In genomic region chr6:120114698-120115097, GRCm38 (mm10) we compare ENCODE assay signal across 8 mouse cellular contexts. TPM values are rescaled to one million over a fixed set of nuclear protein-coding genes. Genes with fewer than 3 reads are reported as not detected.
DNase-seq lines count a peak whose midpoint lies in the region; ATAC-seq and TF ChIP-seq lines count a peak whose summit lies in the region.

No protein-coding gene starts in this region.

- 14% methylated on average over 7 of the region's 7 CpGs for WGBS in hindbrain, postnatal 0 days
- 14% methylated on average over 7 of the region's 7 CpGs for WGBS in hindbrain, embryonic 14.5 days
- 15% methylated on average over 7 of the region's 7 CpGs for WGBS in heart, embryonic 14.5 days
- WGBS in midbrain, embryonic 14.5 days = 20% methylated on average over 7 of the region's 7 CpGs

- no peaks in the 10 kb centered on the region for H3K27me3 ChIP-seq in hindbrain, postnatal 0 days (ENCODE audit: insufficient read depth, low read length)
- no peaks in the 10 kb centered on the region for H3K27me3 ChIP-seq in hindbrain, embryonic 14.5 days (ENCODE audit: control insufficient read depth, insufficient read depth, low read length)
- no peaks in the 10 kb centered on the region for H3K27me3 ChIP-seq in heart, embryonic 14.5 days (ENCODE audit: control insufficient read depth, insufficient read depth, low read length)
- H3K27me3 ChIP-seq in midbrain, embryonic 14.5 days (ENCODE audit: control insufficient read depth, insufficient read depth, low read length) = no peaks in the 10 kb centered on the region

- TF ChIP-seq CTCF in hindbrain, postnatal 0 days (IDR thresholded peaks at IDR 0.05; ENCODE audit: low read depth) = no peak

- no peaks in the 10 kb centered on the region for H3K36me3 ChIP-seq in hindbrain, postnatal 0 days (ENCODE audit: insufficient read depth, low read length)
- H3K36me3 ChIP-seq in hindbrain, embryonic 14.5 days (replicated peaks; ENCODE audit: control insufficient read depth, insufficient read depth) = no peaks in the 10 kb centered on the region
- no peaks in the 10 kb centered on the region for H3K36me3 ChIP-seq in heart, embryonic 14.5 days (ENCODE audit: control insufficient read depth, insufficient read depth, low read length)
- H3K36me3 ChIP-seq in midbrain, embryonic 14.5 days (ENCODE audit: control insufficient read depth, insufficient read depth, low read length) = no peaks in the 10 kb centered on the region

- no peak overlapping the region for H3K9ac ChIP-seq in hindbrain, postnatal 0 days (replicated peaks; ENCODE audit: low read length)
- H3K9ac ChIP-seq in hindbrain, embryonic 14.5 days = no peak overlapping the region
- peak overlapping the region; percentile 50 for H3K9ac ChIP-seq in heart, embryonic 14.5 days (ENCODE audit: low read length)
- no peak overlapping the region for H3K9ac ChIP-seq in midbrain, embryonic 14.5 days (replicated peaks; ENCODE audit: low read length)

- H3K27ac ChIP-seq in hindbrain, postnatal 0 days = peak overlapping the region; percentile 36; the same call in 1 of the 2 replicates
- no peak overlapping the region for H3K27ac ChIP-seq in hindbrain, embryonic 14.5 days
- peak overlapping the region; percentile 87 for H3K27ac ChIP-seq in brown adipose tissue, adult 24 weeks (replicated peaks; ENCODE audit: low read depth, low read length)
- peak overlapping the region; percentile 93 to 95 for H3K27ac ChIP-seq in heart, embryonic 14.5 days (replicated peaks in 1 of 2; ENCODE audit: control insufficient read depth in 1 of 2, insufficient read depth in 1 of 2, low read depth in 2 of 2, low read length in 2 of 2)
- H3K27ac ChIP-seq in midbrain, embryonic 14.5 days (replicated peaks; ENCODE audit: low read depth, low read length) = no peak overlapping the region

- peak; percentile 60 for DNase-seq in hindbrain, postnatal 0 days (ENCODE audit: low spot score)
- DNase-seq in hindbrain, embryonic 14.5 days (ENCODE audit: low spot score) = no peak
- DNase-seq in layer of hippocampus, adult 18-20 months (ENCODE audit: low spot score in 2 of 2) = peak; percentile 55 to 75
- DNase-seq in midbrain, embryonic 14.5 days = peak; percentile 28
- no peak for DNase-seq in right cerebral cortex, postnatal 25 days
- no peak for DNase-seq in spleen, postnatal 36 days (ENCODE audit: low spot score in 2 of 2)

- H3K4me3 ChIP-seq in hindbrain, postnatal 0 days (ENCODE audit: low read length) = no peak overlapping the region
- H3K4me3 ChIP-seq in hindbrain, embryonic 14.5 days (replicated peaks; ENCODE audit: low read length) = no peak overlapping the region
- H3K4me3 ChIP-seq in brown adipose tissue, adult 24 weeks (ENCODE audit: insufficient read depth, low read depth, low read length) = 0 out of 2 replicates have a peak overlapping the region, but pooled peaks have one; percentile 8
- H3K4me3 ChIP-seq in heart, embryonic 14.5 days (ENCODE audit: control insufficient read depth in 1 of 2, insufficient read depth in 1 of 2, low read depth in 1 of 2, low read length in 2 of 2) = no peak overlapping the region
- no peak overlapping the region for H3K4me3 ChIP-seq in midbrain, embryonic 14.5 days (replicated peaks; ENCODE audit: low read depth, low read length)

- no peak overlapping the region for H3K4me2 ChIP-seq in hindbrain, postnatal 0 days (ENCODE audit: low read depth, low read length)
- H3K4me2 ChIP-seq in hindbrain, embryonic 14.5 days (replicated peaks) = no peak overlapping the region
- H3K4me2 ChIP-seq in heart, embryonic 14.5 days (ENCODE audit: low read length) = peak overlapping the region; percentile 37
- H3K4me2 ChIP-seq in midbrain, embryonic 14.5 days (ENCODE audit: low read length) = no peak overlapping the region

- H3K9me3 ChIP-seq in hindbrain, postnatal 0 days (ENCODE audit: low read length) = no peaks in the 10 kb centered on the region
- H3K9me3 ChIP-seq in hindbrain, embryonic 14.5 days (ENCODE audit: control insufficient read depth, low read length) = no peaks in the 10 kb centered on the region
- no peaks in the 10 kb centered on the region for H3K9me3 ChIP-seq in heart, embryonic 14.5 days (ENCODE audit: control insufficient read depth, low read length)
- no peaks in the 10 kb centered on the region for H3K9me3 ChIP-seq in midbrain, embryonic 14.5 days (ENCODE audit: control insufficient read depth, low read length)

- ATAC-seq in hindbrain, postnatal 0 days = 0 out of 2 replicates have a peak, but pooled peaks have one; percentile 44
- ATAC-seq in hindbrain, embryonic 14.5 days (ENCODE audit: low FRiP score) = no peak
- peak; percentile 62 for ATAC-seq in heart, embryonic 14.5 days (ENCODE audit: insufficient number of reproducible peaks, insufficient read depth, low FRiP score, low read depth)
- no peak for ATAC-seq in midbrain, embryonic 14.5 days (ENCODE audit: low FRiP score, low TSS enrichment)

- H3K4me1 ChIP-seq in hindbrain, postnatal 0 days (ENCODE audit: insufficient read depth, low read length) = no peaks in the 10 kb centered on the region
- peaks cover 10% of the 10 kb centered on the region for H3K4me1 ChIP-seq in hindbrain, embryonic 14.5 days (replicated peaks; ENCODE audit: control insufficient read depth, insufficient read depth, low read length)
- peaks cover 32% of the 10 kb centered on the region for H3K4me1 ChIP-seq in brown adipose tissue, adult 24 weeks (ENCODE audit: control insufficient read depth, insufficient read depth, insufficient read length, low read length)
- H3K4me1 ChIP-seq in heart, embryonic 14.5 days (ENCODE audit: control insufficient read depth in 2 of 2, insufficient read depth in 2 of 2, low read length in 2 of 2) = peaks cover 21 to 48% of the 10 kb centered on the region in 2 experiments
- peaks cover 9% of the 10 kb centered on the region; the same call in 1 of the 2 replicates for H3K4me1 ChIP-seq in midbrain, embryonic 14.5 days (ENCODE audit: control insufficient read depth, insufficient read depth, low read length)

RNA-seq across cellular contexts. Expression of gene Ninj2, which starts 21.5 kb away (rescaled TPM):
- not detected in 2 replicates for total RNA-seq in hindbrain, postnatal 0 days (2014; rRNA removed)
- polyA plus RNA-seq in hindbrain, postnatal 0 days (2015; fragmentation: Nextera tagmentation; extraction: Ambion mirVana) = not detected in 2 replicates
- polyA plus RNA-seq in hindbrain, embryonic 14.5 days (2014; fragmentation: Nextera tagmentation; extraction: Ambion mirVana) = not detected in 2 replicates
- not detected in 2 replicates for polyA plus RNA-seq in brown adipose tissue, adult 24 weeks (2012; ENCODE audit: insufficient read depth, insufficient read length, missing spikeins)
- not detected in 2 replicates for polyA plus RNA-seq in heart, embryonic 14.5 days (2014; fragmentation: Nextera tagmentation; extraction: Ambion mirVana)
- 1 to 10 TPM in 1 of 2 experiments, under 1 TPM in 1; 0.67 to 1.3 TPM for total RNA-seq in layer of hippocampus, adult 18-20 months (2021)
- not detected in 2 replicates for polyA plus RNA-seq in midbrain, embryonic 14.5 days (2014; fragmentation: Nextera tagmentation; extraction: Ambion mirVana)

Comparison
In these comparisons a context has a peak if more than half of its experiments do, and no peak if none do; other contexts are left out.
1. ATAC-seq: peak in hindbrain, postnatal 0 days (single experiment) and heart, embryonic 14.5 days (single experiment); none in hindbrain, embryonic 14.5 days (single experiment) and midbrain, embryonic 14.5 days (single experiment).
2. DNase-seq: peak in hindbrain, postnatal 0 days (single experiment), layer of hippocampus, adult 18-20 months (2 of 2) and midbrain, embryonic 14.5 days (single experiment); none in hindbrain, embryonic 14.5 days (single experiment), right cerebral cortex, postnatal 25 days (single experiment) and spleen, postnatal 36 days (0 of 2).
3. H3K27ac ChIP-seq: peak in hindbrain, postnatal 0 days (single experiment), brown adipose tissue, adult 24 weeks (single experiment) and heart, embryonic 14.5 days (2 of 2); none in hindbrain, embryonic 14.5 days (single experiment) and midbrain, embryonic 14.5 days (single experiment).